Mouse (Mus musculus): ENCODE measurements around the gene Cebpzos.

- no peak for TF ChIP-seq GATA1 (IDR thresholded peaks at IDR 0.05; ENCODE audit: borderline replicate concordance, low read length)
- no peak for TF ChIP-seq TAL1 (conservative IDR thresholded peaks at IDR 0.05; ENCODE audit: low read depth, low read length)
These were observed 33.0 kb upstream of the Cebpzos start for GRCm38 (mm10) chr17:78883291-78883690.

Measured in G1E (cell line).